Mouse (Mus musculus): Measurements from ENCODE around the gene Stat6.
A peak's percentile ranks its signal among the peaks of the same experiment; 100 is the strongest.
"Not testable (repeated sequence)": the region's sequence is repeated elsewhere in the genome, so short reads cannot be mapped to it uniquely, and the experiment has no call there.

Gene Stat6

GRCm38 (mm10) chr10:127645791-127646190 is 3.0 kb downstream of the Stat6 start:
- no peak for DNase-seq (ENCODE audit: low read depth, low spot score)

GRCm38 (mm10) chr10:127652906-127653638 is 10.3 kb downstream of the Stat6 start:
- DNase-seq (ENCODE audit: low read depth, low spot score), result no peak

GRCm38 (mm10) chr10:127654970-127655579 is 12.3 kb downstream of the Stat6 start:
- no peak for DNase-seq (ENCODE audit: low read depth, low spot score)

- not testable (repeated sequence) for DNase-seq (ENCODE audit: low read depth, low spot score)
Measured at GRCm38 (mm10) chr10:127657617-127658016, 14.8 kb downstream of the Stat6 start.

GRCm38 (mm10) chr10:127658076-127658475 is 15.3 kb downstream of the Stat6 start:
- no peak for DNase-seq (ENCODE audit: low read depth, low spot score)

- no peak for DNase-seq (ENCODE audit: low read depth, low spot score)
Measured at GRCm38 (mm10) chr10:127659551-127659950, 16.8 kb downstream of the Stat6 start.

GRCm38 (mm10) chr10:127661291-127661914 is 18.6 kb downstream of the Stat6 start:
- peak; percentile 64 for DNase-seq (ENCODE audit: low read depth, low spot score)

GRCm38 (mm10) chr10:127661915-127662663 is 19.3 kb downstream of the Stat6 start:
- DNase-seq (ENCODE audit: low read depth, low spot score), result peak; percentile 89

GRCm38 (mm10) chr10:127662666-127663253 is 20.0 kb downstream of the Stat6 start:
- peak; percentile 77 for DNase-seq (ENCODE audit: low read depth, low spot score)

GRCm38 (mm10) chr10:127663590-127663989 is 20.8 kb downstream of the Stat6 start:
- DNase-seq (ENCODE audit: low read depth, low spot score), result no peak

GRCm38 (mm10) chr10:127664166-127664565 is 21.4 kb downstream of the Stat6 start:
- DNase-seq (ENCODE audit: low read depth, low spot score), result no peak

GRCm38 (mm10) chr10:127664891-127665290 is 22.1 kb downstream of the Stat6 start:
- DNase-seq (ENCODE audit: low read depth, low spot score), result no peak

- no peak for DNase-seq (ENCODE audit: low read depth, low spot score)
Measured at GRCm38 (mm10) chr10:127665366-127666181, 22.8 kb downstream of the Stat6 start.

GRCm38 (mm10) chr10:127666501-127667268 is 23.9 kb downstream of the Stat6 start, which contains the start of gene Nemp1:
Gene Nemp1, plus strand, starts transcription at chr10:127666901.
- peak; percentile 79 for DNase-seq (ENCODE audit: low read depth, low spot score)

- DNase-seq (ENCODE audit: low read depth, low spot score), result peak; percentile 86
Measured at GRCm38 (mm10) chr10:127667269-127668092, 24.7 kb downstream of the Stat6 start.

- DNase-seq (ENCODE audit: low read depth, low spot score), result peak; percentile 88
Measured at GRCm38 (mm10) chr10:127668093-127669050, 25.6 kb downstream of the Stat6 start, which contains the start of gene Nab2. Gene Nab2, minus strand, starts transcription at chr10:127668568.

- no peak for DNase-seq (ENCODE audit: low read depth, low spot score)
Measured at GRCm38 (mm10) chr10:127669170-127669569, 26.4 kb downstream of the Stat6 start.

GRCm38 (mm10) chr10:127670185-127670584 is 27.4 kb downstream of the Stat6 start:
- peak; percentile 62 for DNase-seq (ENCODE audit: low read depth, low spot score)

Data from A20 (cell line).